Mouse (Mus musculus) cortical plate, adult 2 months (tissue): Measurements from ENCODE around the gene Dph1. TPM values are rescaled to one million over a fixed set of nuclear protein-coding genes. Genes with fewer than 3 reads are reported as not detected.

ENCODE experiments used
- H3K27ac ChIP-seq: fragments of 200-500 bp; 2 replicates; pipeline ENCODE4 v1.5.1; 2012; ENCODE audit warnings: low read length, control low read depth, inconsistent platforms; ENCODE audit not compliant: insufficient read depth
- H3K4me1 ChIP-seq: fragments of 200-500 bp; 2 replicates; pipeline ENCODE4 v1.6.1; 2011; ENCODE audit warnings: low read length; ENCODE audit not compliant: control insufficient read depth, insufficient read depth
- H3K4me3 ChIP-seq: fragments of 200-500 bp; 2 replicates; pipeline ENCODE4 v1.5.1; 2011; ENCODE audit warnings: mild to moderate bottlenecking, low read length, control low read depth; ENCODE audit not compliant: insufficient read depth
- CTCF ChIP-seq: fragments of 200-500 bp; IDR thresholded peaks from 2 replicates; pipeline ENCODE4 v1.5.1; 2011; ENCODE audit warnings: mild to moderate bottlenecking, control low read depth, low read length; ENCODE audit not compliant: insufficient read depth; ENCODE audit errors: extremely low read depth
- POLR2A ChIP-seq: fragments of 200-500 bp; IDR thresholded peaks from 2 replicates; pipeline ENCODE4 v1.6.1; 2011; ENCODE audit warnings: mild to moderate bottlenecking, low read length, control low read depth; ENCODE audit not compliant: insufficient read depth; ENCODE audit errors: extremely low read depth
- polyA plus RNA-seq: library from polyadenylated mRNA; depleted of rRNA; stranded (reverse); fragments of >200 nt; gene quantifications from 2 replicates; pipeline ENCODE4 v1.2.3, GENCODE M21; 2012

Gene Dph1
- polyA plus RNA-seq, 1 experiment, result 29.1 TPM

- TF ChIP-seq CTCF (no peak), POLR2A (no peak)
- Histone ChIP-seq H3K4me1 (peaks cover 4% of the 10 kb centered on the region; the same call in 1 of the 2 replicates), H3K4me3 (peak overlapping the region; percentile 74), H3K27ac (peak overlapping the region; percentile 72; the same call in 1 of the 2 replicates)
Measured at GRCm38 (mm10) chr11:75194121-75194849, 3.2 kb upstream of the Dph1 start.

DNA sequence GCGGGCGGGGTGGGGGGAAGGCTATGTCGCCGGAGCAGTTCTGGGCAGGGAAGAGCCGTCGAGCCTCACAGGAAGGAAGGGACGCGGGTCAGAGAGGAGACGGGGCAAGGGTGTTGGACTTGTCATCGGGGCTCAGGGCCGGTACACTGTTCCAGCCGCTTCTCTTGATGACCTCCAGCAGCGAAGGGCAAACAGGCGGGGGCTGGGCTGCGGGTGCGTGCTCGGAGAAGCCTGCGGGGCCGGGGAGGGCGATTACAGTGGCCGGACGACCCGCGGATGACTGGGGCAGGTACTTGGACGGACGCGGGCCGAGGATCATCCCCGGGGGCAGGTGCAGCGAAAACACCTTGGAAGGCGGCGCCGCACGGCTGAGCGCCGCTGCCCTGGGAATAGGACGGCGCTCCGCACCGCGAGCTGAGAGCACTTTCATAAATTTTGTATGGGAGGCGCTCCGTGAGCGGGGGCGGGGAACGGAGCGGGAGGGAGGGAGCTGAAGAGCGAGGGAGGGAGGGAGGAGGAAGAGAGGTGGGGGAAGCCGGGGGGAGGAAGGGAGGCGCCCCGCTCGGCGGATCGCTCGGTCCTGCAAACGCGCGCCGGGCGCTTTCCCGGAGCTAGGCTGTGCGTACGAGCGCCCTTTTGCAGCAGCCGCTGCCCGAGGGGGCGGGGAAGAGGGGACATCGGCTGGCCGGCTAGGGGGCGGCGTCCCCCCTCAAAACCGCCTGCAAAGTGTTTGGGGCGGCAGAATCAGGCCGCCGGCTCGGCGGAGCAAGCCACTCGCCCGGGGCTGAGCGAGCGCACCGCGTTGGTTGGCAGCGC is 2.4 kb upstream of the Dph1 start, which contains the start of gene Rtn4rl1:
Gene Rtn4rl1, plus strand, starts transcription at position 528 of the 816 bp plus-strand sequence.
- TF ChIP-seq CTCF (no peak), POLR2A (peak; percentile 38)

GRCm38 (mm10) chr11:75192336-75193214 is 1.5 kb upstream of the Dph1 start:
- Histone ChIP-seq H3K27ac (no peak overlapping the region), H3K4me3 (peak overlapping the region; percentile 74; the same call in 1 of the 2 replicates), H3K4me1 (0 out of 2 replicates have a peak, but pooled peaks cover 2% of the 10 kb centered on the region)
- no peak for TF ChIP-seq POLR2A
- TF ChIP-seq CTCF, result peak; percentile 71

More for the DNA sequence above, 2.4 kb upstream of the Dph1 start, which contains the start of gene Rtn4rl1:
- Histone ChIP-seq H3K4me3 (peak within 1 kb of the TSS; percentile 74), H3K27ac (peak within 1 kb of the TSS; percentile 72; the same call in 1 of the 2 replicates), H3K4me1 (peaks cover 2% of the 10 kb centered on the region; the same call in 1 of the 2 replicates)

GRCm38 (mm10) chr11:75191841-75192240 is 800 bp upstream of the Dph1 start:
- no peak overlapping the region for H3K4me3 ChIP-seq
- TF ChIP-seq POLR2A (no peak), CTCF (no peak)
- no peak overlapping the region for H3K27ac ChIP-seq
- 0 out of 2 replicates have a peak, but pooled peaks cover 2% of the 10 kb centered on the region for H3K4me1 ChIP-seq

DNA sequence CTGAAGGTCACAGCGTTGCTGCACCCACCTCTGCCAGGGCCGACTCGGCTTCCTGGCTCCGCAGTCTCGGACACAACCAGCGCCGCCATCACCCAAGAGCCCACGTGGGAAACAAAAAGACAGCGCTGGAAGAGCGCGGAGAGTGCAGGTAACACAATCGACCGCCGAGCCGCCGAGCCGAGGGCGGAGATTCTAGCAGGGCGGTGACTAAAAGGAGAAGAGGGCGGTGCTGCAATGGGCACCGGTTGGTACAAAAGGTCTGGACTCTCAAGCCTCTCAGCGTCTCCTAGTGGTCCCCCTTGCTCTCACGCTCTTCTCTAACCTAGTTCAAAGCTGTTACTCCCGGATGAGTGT is 693 bp downstream of the Dph1 start:
- 0 out of 2 replicates have a peak, but pooled peaks cover 2% of the 10 kb centered on the region for H3K4me1 ChIP-seq
- peak overlapping the region; percentile 68 for H3K4me3 ChIP-seq
- no peak overlapping the region for H3K27ac ChIP-seq
- TF ChIP-seq POLR2A (no peak; the same call in 1 of the 2 replicates), CTCF (no peak)

DNA sequence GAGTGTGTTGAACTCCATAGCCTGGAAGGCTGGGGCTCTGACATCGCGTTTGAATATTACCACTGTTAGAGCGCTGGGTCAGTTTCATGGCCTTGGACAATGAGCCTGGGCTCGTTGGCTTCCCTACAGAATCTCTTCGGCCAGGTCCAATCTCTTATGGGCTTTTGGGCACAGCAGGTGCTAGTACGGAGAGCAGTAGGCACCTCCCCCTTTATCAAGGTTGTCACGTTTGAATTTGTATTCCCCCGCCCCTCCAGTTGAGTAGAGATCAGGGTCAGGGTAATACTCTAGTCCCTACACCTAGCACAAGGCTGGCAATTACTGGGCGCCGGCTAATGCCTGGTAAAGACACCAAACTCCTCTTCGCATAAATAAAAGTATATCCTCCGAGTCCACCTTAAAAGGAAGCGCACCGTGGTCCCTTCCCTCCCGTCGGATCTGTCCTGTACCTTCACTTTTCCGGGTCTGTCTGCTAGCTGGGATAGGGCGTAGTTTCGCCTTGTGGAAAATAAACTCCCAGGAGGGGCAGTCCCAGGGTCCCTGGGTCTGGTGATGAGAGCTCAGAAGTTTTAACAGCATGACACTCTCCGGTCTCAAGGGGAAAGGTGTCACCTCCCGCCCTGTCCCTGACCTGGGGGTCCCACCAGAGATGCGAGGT is 1.2 kb downstream of the Dph1 start:
- H3K4me3 ChIP-seq, result peak overlapping the region; percentile 68
- no peak overlapping the region for H3K27ac ChIP-seq
- TF ChIP-seq POLR2A (no peak), CTCF (no peak)
- H3K4me1 ChIP-seq, result 0 out of 2 replicates have a peak, but pooled peaks cover 2% of the 10 kb centered on the region

DNA sequence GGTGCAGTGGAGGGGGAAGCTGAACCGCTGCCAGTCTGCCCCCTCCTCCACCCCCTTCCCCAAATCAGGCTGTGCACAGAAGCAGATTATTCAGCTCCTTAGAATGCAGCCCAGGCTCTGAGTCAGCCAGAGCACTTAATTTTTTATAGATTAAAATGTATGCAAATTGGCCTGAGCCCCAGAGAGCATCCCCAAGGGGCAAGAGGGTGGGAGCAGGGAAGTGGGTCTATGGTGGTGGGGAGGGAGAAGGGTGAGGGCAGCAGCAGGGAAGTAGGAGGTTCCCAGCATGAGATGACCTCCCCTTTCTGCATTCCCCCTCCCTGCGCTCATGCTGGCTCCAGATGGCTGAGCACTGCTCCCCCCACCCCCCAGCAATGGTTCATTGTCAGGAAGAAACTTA is 6.1 kb downstream of the Dph1 start:
- Histone ChIP-seq H3K4me1 (peaks cover 2% of the 10 kb centered on the region; the same call in 1 of the 2 replicates), H3K4me3 (no peak overlapping the region), H3K27ac (peak overlapping the region; percentile 83)
- no peak for TF ChIP-seq CTCF
- no peak for TF ChIP-seq POLR2A

DNA sequence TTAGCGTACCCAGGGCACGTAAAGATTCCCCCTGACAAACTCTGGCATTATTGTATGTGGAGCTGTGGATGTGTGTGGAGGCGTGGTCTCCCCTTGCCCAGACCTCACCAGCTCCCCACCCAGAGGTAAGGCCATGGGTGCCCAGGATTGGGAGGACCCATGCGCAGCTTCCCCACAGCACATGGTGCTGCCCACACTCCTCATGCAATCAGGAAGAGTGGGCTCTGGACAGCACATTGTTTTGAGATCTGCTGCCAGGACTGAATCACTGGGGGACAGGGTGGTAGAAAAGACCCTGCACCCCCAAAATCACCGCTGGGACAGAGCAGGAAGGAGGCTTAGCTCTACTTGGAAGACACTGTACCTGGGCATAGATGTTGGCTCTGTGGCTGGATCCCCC is 6.5 kb downstream of the Dph1 start:
- peaks cover 2% of the 10 kb centered on the region for H3K4me1 ChIP-seq
- TF ChIP-seq POLR2A, result 0 out of 2 replicates have a peak, but pooled peaks have one; percentile 1
- no peak for TF ChIP-seq CTCF
- peak overlapping the region; percentile 83 for H3K27ac ChIP-seq

DNA sequence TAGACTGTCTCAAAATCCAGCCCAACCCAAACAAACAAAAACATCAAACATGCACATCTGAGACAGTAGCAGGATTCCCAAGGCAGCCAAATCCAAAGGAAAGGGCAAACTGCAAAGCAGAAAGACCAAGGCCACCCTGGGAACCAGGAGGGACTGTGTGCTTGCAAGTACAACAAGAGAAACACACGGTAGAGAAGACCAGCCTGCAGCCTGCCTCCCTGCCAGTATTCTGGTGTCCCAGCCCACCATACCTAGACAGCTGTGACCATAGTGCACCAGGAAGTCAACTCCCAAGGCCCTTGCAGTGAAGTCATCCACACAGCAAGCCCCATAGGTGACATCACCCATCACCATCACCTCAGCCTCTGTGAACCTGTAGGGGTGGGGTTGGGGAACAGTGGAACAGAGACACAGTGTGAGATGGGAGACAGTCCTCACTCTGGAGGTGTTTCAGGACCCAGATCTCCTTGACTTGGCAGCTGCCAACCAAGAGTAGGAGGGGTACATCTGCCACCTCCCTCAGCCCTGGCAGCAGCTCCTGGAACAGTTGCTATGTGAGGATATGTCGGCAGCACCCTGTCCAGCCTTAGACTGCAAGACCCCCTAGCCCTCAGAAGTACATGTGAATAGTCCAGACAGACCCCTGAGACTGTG is 7.0 kb downstream of the Dph1 start:
- H3K4me3 ChIP-seq, result no peak overlapping the region
- peak overlapping the region; percentile 83 for H3K27ac ChIP-seq
- peaks cover 2% of the 10 kb centered on the region for H3K4me1 ChIP-seq
- TF ChIP-seq POLR2A, result 0 out of 2 replicates have a peak, but pooled peaks have one; percentile 4
- TF ChIP-seq CTCF, result no peak

More for the DNA sequence above, 6.5 kb downstream of the Dph1 start:
- no peak overlapping the region for H3K4me3 ChIP-seq
